Mouse (Mus musculus): ENCODE measurements around the gene Rft1. TPM values are rescaled to one million over a fixed set of nuclear protein-coding genes. Genes with fewer than 3 reads are reported as not detected.
"Not testable (repeated sequence)": the region's sequence is repeated elsewhere in the genome, so short reads cannot be mapped to it uniquely, and the experiment has no call there.

Rft1 gene
- polyA plus RNA-seq, 1 experiment from 2014 or later: 18.6 TPM

- Histone ChIP-seq H3K9ac (no peak overlapping the region), H3K27me3 (peaks cover 9% of the 10 kb centered on the region; the same call in 1 of the 2 replicates), H3K4me2 (replicated peaks) (no peak overlapping the region), H3K4me3 (replicated peaks) (no peak overlapping the region), H3K27ac (replicated peaks) (no peak overlapping the region), H3K9me3 (replicated peaks) (no peaks in the 10 kb centered on the region), H3K4me1 (0 out of 2 replicates have a peak, but pooled peaks cover 1% of the 10 kb centered on the region), H3K36me3 (no peaks in the 10 kb centered on the region)
- WGBS: 98% methylated on average over 2 of the region's 2 CpGs
- ATAC-seq (ENCODE audit: insufficient number of reproducible peaks, low FRiP score, low TSS enrichment, low read depth): no peak
Observed at GRCm38 (mm10) chr14:30711892-30712291, 57.7 kb downstream of the Rft1 start.

DNA sequence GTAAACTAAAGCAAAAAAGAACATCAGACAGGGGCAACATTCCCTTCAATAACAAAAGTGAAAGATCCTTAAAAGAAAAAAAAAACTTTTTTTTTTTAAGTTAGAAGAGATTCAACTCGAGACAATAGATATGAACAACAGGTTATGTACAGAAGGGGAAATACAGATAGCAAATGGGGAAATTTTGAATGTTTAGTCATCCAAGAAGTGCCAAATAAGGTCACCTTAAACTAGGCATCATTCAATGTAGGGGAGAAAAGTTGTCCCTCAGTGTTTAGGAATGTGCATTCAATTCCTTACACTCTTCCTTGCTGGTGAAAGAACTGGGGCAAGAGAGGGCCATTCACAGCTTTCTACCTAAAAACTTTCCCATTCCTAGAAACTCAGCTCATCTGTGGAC, 59.6 kb downstream of the Rft1 start:
- WGBS: 78% methylated on average over 1 of the region's 1 CpGs

DNA sequence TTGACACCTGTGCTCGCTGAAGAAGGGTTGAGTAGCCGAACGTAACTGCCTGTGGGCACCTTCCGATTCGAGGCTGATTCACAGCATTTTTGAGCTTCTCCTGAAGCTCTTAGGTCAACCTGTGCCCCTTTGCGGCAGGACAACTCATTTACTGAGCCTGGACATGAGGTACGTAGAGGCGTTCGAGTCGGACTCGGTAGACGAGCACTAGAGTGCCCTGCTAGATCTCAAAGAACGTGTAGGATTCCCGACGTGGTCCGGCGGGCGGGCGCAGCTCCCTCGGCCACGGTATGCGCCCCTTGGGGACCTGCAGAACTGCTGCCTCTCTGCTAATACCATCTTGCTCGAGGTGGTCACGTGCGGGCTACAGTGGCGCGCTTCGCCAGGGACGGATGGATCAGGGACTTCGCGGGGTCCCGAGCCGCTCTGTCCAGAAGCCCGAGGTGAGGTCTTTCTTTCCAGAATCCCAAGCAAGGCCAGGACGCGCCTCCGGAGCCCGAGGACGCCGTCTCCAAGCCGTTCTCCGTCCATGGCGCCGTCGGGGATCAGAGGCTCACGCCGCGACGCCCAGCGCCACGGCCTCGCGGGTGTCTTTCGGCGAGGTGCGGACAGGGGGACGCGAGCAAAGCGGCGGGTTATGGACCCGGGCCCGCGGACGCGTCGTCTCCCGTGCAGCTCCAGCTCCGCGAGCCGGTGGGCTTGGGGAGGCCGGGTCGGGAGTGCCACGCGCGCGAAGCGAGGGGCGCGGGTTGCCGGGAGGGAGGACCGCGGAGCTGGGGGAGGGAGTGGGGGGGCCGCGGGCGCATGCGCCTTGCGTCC, 60.8 kb downstream of the Rft1 start, which contains the start of gene Sfmbt1:
Gene Sfmbt1 (plus strand): TSS at position 51 of the 819 bp plus-strand sequence.
- WGBS: 2% methylated on average over 87 of the region's 87 CpGs
- Histone ChIP-seq H3K27ac (replicated peaks) (peak within 1 kb of the TSS; percentile 92), H3K4me3 (replicated peaks) (peak within 1 kb of the TSS; percentile 89), H3K4me2 (replicated peaks) (peak within 1 kb of the TSS; percentile 86), H3K9me3 (replicated peaks) (no peaks in the 10 kb centered on the region), H3K4me1 (0 out of 2 replicates have a peak, but pooled peaks cover 4% of the 10 kb centered on the region), H3K27me3 (peaks cover 9% of the 10 kb centered on the region; the same call in 1 of the 2 replicates), H3K9ac (peak within 1 kb of the TSS; percentile 55), H3K36me3 (no peaks in the 10 kb centered on the region)
- ATAC-seq (ENCODE audit: insufficient number of reproducible peaks, low FRiP score, low TSS enrichment, low read depth): no peak

More for the DNA sequence above, 59.6 kb downstream of the Rft1 start:
- no peak for ATAC-seq (ENCODE audit: insufficient number of reproducible peaks, low FRiP score, low TSS enrichment, low read depth)
- peaks cover 9% of the 10 kb centered on the region; the same call in 1 of the 2 replicates for H3K27me3 ChIP-seq
- no peaks in the 10 kb centered on the region for H3K9me3 ChIP-seq (replicated peaks)
- no peak overlapping the region for H3K4me3 ChIP-seq (replicated peaks)
- 0 out of 2 replicates have a peak, but pooled peaks cover 4% of the 10 kb centered on the region for H3K4me1 ChIP-seq
- no peak overlapping the region for H3K27ac ChIP-seq (replicated peaks)
- H3K4me2 ChIP-seq (replicated peaks): no peak overlapping the region
- no peaks in the 10 kb centered on the region for H3K36me3 ChIP-seq
- no peak overlapping the region for H3K9ac ChIP-seq

DNA sequence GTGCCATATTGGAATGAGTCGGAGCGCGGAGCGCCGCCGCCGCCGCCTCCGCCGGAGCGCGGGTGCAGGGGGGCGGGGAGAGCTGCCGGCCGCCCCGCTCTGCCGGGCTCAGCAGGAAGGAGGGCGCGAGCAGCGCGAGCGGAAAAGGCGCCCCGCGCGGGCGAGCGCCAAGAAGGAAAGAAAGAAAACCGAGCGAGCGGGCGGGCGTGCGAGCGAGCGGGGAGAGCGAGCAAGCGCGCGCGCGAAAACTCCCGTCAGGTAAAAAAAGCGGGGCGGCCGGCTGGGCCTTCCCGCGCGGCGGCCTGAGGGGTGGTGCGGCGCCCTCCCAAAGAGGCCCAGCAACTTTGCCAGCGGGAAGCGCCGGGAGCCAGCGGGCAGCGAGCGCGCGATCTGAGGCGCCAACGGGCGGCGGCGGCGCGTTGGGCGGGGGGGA, 61.5 kb downstream of the Rft1 start:
- under 1% methylated on average over 65 of the region's 68 CpGs for WGBS
- Histone ChIP-seq H3K4me1 (0 out of 2 replicates have a peak, but pooled peaks cover 4% of the 10 kb centered on the region), H3K4me3 (replicated peaks) (peak overlapping the region; percentile 89), H3K4me2 (replicated peaks) (peak overlapping the region; percentile 86), H3K9ac (peak overlapping the region; percentile 55), H3K27ac (replicated peaks) (peak overlapping the region; percentile 92), H3K9me3 (replicated peaks) (no peaks in the 10 kb centered on the region), H3K36me3 (no peaks in the 10 kb centered on the region), H3K27me3 (peaks cover 9% of the 10 kb centered on the region; the same call in 1 of the 2 replicates)
- peak; percentile 88 for ATAC-seq (ENCODE audit: insufficient number of reproducible peaks, low FRiP score, low TSS enrichment, low read depth)

DNA sequence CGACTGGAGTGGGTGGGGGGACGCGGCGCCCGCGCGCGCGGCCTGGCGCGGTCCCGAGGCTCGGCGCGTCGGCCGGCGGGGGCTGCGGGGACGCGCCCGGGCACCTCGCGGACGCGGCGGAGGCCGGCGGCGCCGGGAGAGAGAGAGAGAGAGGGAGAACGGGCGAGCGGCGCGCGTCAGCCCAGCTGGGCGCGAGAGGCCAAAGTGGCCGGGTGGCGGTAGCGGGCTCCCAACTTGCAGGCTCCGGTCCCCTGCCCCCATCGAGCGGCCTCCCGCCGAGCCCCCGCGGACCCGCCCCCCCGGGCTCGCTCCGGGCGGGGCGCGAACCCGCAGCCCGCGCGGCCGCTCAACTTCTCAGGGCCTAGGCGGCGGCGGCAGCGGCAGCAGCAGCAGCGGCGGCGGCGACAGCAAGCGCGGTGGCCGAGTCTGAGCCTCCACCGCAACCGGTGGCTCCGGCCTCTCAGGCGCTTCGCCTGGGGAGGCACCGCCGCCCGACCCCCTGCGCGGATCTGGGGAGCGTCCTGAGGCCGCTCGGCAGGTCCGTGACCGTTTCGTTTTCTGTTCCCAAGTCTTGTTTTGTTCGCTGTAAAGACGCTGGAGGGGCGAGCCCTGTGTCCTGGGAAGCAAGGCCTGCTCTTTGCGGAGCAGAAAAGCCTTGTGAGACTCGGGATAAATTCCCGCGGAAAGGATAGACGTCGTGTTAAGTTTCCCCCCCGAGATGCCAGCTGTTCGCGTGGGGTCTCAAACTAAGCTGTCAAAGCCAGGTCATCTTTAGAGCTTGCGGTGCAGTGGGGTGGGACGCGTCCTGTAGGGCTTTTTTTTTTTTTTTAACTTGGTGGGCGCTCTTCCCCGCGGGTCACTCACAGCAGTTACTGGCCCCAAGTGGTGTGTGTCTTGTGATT, 62.1 kb downstream of the Rft1 start:
- H3K4me2 ChIP-seq (replicated peaks): peak overlapping the region; percentile 86
- H3K27ac ChIP-seq (replicated peaks): peak overlapping the region; percentile 92
- H3K4me3 ChIP-seq (replicated peaks): peak overlapping the region; percentile 89
- no peaks in the 10 kb centered on the region for H3K9me3 ChIP-seq (replicated peaks)
- peak; percentile 75 for ATAC-seq (ENCODE audit: insufficient number of reproducible peaks, low FRiP score, low TSS enrichment, low read depth)
- H3K27me3 ChIP-seq: peaks cover 9% of the 10 kb centered on the region; the same call in 1 of the 2 replicates
- H3K4me1 ChIP-seq: 0 out of 2 replicates have a peak, but pooled peaks cover 4% of the 10 kb centered on the region
- under 1% methylated on average over 67 of the region's 106 CpGs for WGBS
- peak overlapping the region; percentile 55 for H3K9ac ChIP-seq
- H3K36me3 ChIP-seq: no peaks in the 10 kb centered on the region

- peaks cover 9% of the 10 kb centered on the region; the same call in 1 of the 2 replicates for H3K27me3 ChIP-seq
- no peak for ATAC-seq (ENCODE audit: insufficient number of reproducible peaks, low FRiP score, low TSS enrichment, low read depth)
- H3K4me2 ChIP-seq (replicated peaks): peak overlapping the region; percentile 86
- peak overlapping the region; percentile 55 for H3K9ac ChIP-seq
- H3K4me1 ChIP-seq: 0 out of 2 replicates have a peak, but pooled peaks cover 4% of the 10 kb centered on the region
- no peak overlapping the region for H3K27ac ChIP-seq (replicated peaks)
- H3K36me3 ChIP-seq: no peaks in the 10 kb centered on the region
- H3K4me3 ChIP-seq (replicated peaks): peak overlapping the region; percentile 89
- no peaks in the 10 kb centered on the region for H3K9me3 ChIP-seq (replicated peaks)
- WGBS: 9% methylated on average over 7 of the region's 7 CpGs
Observed at GRCm38 (mm10) chr14:30716953-30717285, 62.8 kb downstream of the Rft1 start.

GRCm38 (mm10) chr14:30718696-30719095, 64.5 kb downstream of the Rft1 start:
- 94% methylated on average over 1 of the region's 1 CpGs for WGBS
- H3K4me3 ChIP-seq (replicated peaks); H3K27ac ChIP-seq (replicated peaks); H3K36me3 ChIP-seq; H3K27me3 ChIP-seq; H3K4me2 ChIP-seq (replicated peaks); ATAC-seq (ENCODE audit: insufficient number of reproducible peaks, low FRiP score, low TSS enrichment, low read depth); H3K9ac ChIP-seq; H3K4me1 ChIP-seq; H3K9me3 ChIP-seq (replicated peaks): not testable (repeated sequence)

DNA sequence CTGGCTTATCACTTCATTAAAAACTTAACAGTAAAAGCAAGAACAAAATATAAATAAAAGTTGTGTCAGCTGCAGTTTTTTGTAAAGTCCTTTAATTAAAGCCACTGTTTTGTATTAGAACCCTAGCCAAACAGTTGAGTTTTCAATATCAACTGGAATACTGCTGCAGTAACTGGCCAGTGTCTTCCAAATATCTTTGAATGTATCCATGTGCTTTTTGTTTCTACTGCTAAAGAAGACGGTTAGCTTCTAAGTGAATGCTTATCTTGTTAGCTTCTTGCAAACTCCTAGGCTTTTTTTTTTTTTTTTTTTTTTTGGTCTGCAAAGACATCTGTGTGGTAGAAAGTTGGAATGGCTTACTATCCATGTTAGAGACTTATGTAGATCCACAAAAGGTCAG, 65.4 kb downstream of the Rft1 start:
- Histone ChIP-seq H3K4me3 (replicated peaks) (no peak overlapping the region), H3K9ac (no peak overlapping the region), H3K27ac (replicated peaks) (no peak overlapping the region), H3K27me3 (peaks cover 9% of the 10 kb centered on the region; the same call in 1 of the 2 replicates), H3K9me3 (replicated peaks) (no peaks in the 10 kb centered on the region), H3K4me2 (replicated peaks) (no peak overlapping the region), H3K4me1 (0 out of 2 replicates have a peak, but pooled peaks cover 4% of the 10 kb centered on the region), H3K36me3 (no peaks in the 10 kb centered on the region)
- no peak for ATAC-seq (ENCODE audit: insufficient number of reproducible peaks, low FRiP score, low TSS enrichment, low read depth)
- WGBS: 68% methylated on average over 1 of the region's 1 CpGs

- Histone ChIP-seq H3K4me3 (replicated peaks) (no peak overlapping the region), H3K27me3 (no peaks in the 10 kb centered on the region), H3K36me3 (no peaks in the 10 kb centered on the region), H3K4me1 (0 out of 2 replicates have a peak, but pooled peaks cover 3% of the 10 kb centered on the region), H3K4me2 (replicated peaks) (no peak overlapping the region), H3K27ac (replicated peaks) (no peak overlapping the region), H3K9me3 (replicated peaks) (no peaks in the 10 kb centered on the region), H3K9ac (no peak overlapping the region)
- ATAC-seq (ENCODE audit: insufficient number of reproducible peaks, low FRiP score, low TSS enrichment, low read depth): no peak
- WGBS: 79% methylated on average over 1 of the region's 1 CpGs
Observed at GRCm38 (mm10) chr14:30721850-30722249, 67.7 kb downstream of the Rft1 start.

GRCm38 (mm10) chr14:30722406-30722805, 68.2 kb downstream of the Rft1 start:
- Histone ChIP-seq H3K36me3 (no peaks in the 10 kb centered on the region), H3K4me2 (replicated peaks) (no peak overlapping the region), H3K27ac (replicated peaks) (no peak overlapping the region), H3K27me3 (no peaks in the 10 kb centered on the region), H3K9ac (no peak overlapping the region), H3K9me3 (replicated peaks) (no peaks in the 10 kb centered on the region), H3K4me3 (replicated peaks) (no peak overlapping the region), H3K4me1 (no peaks in the 10 kb centered on the region)
- 79% methylated on average over 5 of the region's 5 CpGs for WGBS
- ATAC-seq (ENCODE audit: insufficient number of reproducible peaks, low FRiP score, low TSS enrichment, low read depth): no peak

GRCm38 (mm10) chr14:30731896-30732295, 77.7 kb downstream of the Rft1 start:
- no peaks in the 10 kb centered on the region for H3K36me3 ChIP-seq
- WGBS: 75% methylated on average over 3 of the region's 3 CpGs

More at GRCm38 (mm10) chr14:30731896-30732295, 77.7 kb downstream of the Rft1 start:
- Histone ChIP-seq H3K27me3 (no peaks in the 10 kb centered on the region), H3K4me1 (no peaks in the 10 kb centered on the region), H3K9ac (no peak overlapping the region), H3K9me3 (replicated peaks) (no peaks in the 10 kb centered on the region), H3K4me3 (replicated peaks) (no peak overlapping the region), H3K27ac (replicated peaks) (no peak overlapping the region), H3K4me2 (replicated peaks) (no peak overlapping the region)
- no peak for ATAC-seq (ENCODE audit: insufficient number of reproducible peaks, low FRiP score, low TSS enrichment, low read depth)
